In genomic region chr15:79139640-79140039, GRCm38 (mm10) we compare ENCODE assay signal across 11 mouse cellular contexts. TPM values are rescaled to one million over a fixed set of nuclear protein-coding genes. Genes with fewer than 3 reads are reported as not detected.
DNase-seq lines count a peak whose midpoint lies in the region; ATAC-seq and TF ChIP-seq lines count a peak whose summit lies in the region.
"Had no signal": no experiment of that assay in that cellular context is flagged by ENCODE, and none has a peak within 500 bp of the region (broad histone marks: within the 10 kb centered on the region; RNA-seq: fewer than 3 reads in every experiment).

No protein-coding gene starts in this region.

- no peaks in the 10 kb centered on the region for H3K27me3 ChIP-seq in forebrain, postnatal 0 days (ENCODE audit: insufficient read depth, low read length)
- H3K27me3 ChIP-seq in forebrain, embryonic 16.5 days (replicated peaks; ENCODE audit: control insufficient read depth, insufficient read depth, low read length): no peaks in the 10 kb centered on the region
- no peaks in the 10 kb centered on the region for H3K27me3 ChIP-seq in lung, embryonic 14.5 days (ENCODE audit: insufficient read depth, low read length)

- peaks cover 6% of the 10 kb centered on the region for H3K36me3 ChIP-seq in forebrain, postnatal 0 days (ENCODE audit: insufficient read depth)
- no peaks in the 10 kb centered on the region for H3K36me3 ChIP-seq in forebrain, embryonic 16.5 days (ENCODE audit: control insufficient read depth, insufficient read depth)
- H3K36me3 ChIP-seq in lung, embryonic 14.5 days (ENCODE audit: insufficient read depth): peaks cover 9% of the 10 kb centered on the region

- H3K4me1 ChIP-seq in forebrain, postnatal 0 days (ENCODE audit: insufficient read depth): no peaks in the 10 kb centered on the region; the same call in 1 of the 2 replicates
- H3K4me1 ChIP-seq in forebrain, embryonic 16.5 days (replicated peaks; ENCODE audit: control insufficient read depth, insufficient read depth, low read length): peaks cover 22% of the 10 kb centered on the region
- H3K4me1 ChIP-seq in lung, embryonic 14.5 days (ENCODE audit: insufficient read depth): no peaks in the 10 kb centered on the region

- peak; percentile 56 for TF ChIP-seq CTCF in forebrain, postnatal 0 days (IDR thresholded peaks at IDR 0.05; ENCODE audit: low read depth)
- peak; percentile 53 for TF ChIP-seq CTCF in lung, embryonic 14.5 days (IDR thresholded peaks at IDR 0.05; ENCODE audit: low read depth)
- peak; percentile 38; the same call in 1 of the 2 replicates for TF ChIP-seq CTCF in brain, embryonic 14.5 days (IDR thresholded peaks at IDR 0.05; ENCODE audit: borderline replicate concordance, extremely low read depth, insufficient read depth, insufficient read length)

- 63% methylated on average over 10 of the region's 10 CpGs for WGBS in forebrain, postnatal 0 days
- WGBS in forebrain, embryonic 16.5 days: 62% methylated on average over 10 of the region's 10 CpGs
- WGBS in lung, embryonic 14.5 days: 57% methylated on average over 10 of the region's 10 CpGs

- no peak for DNase-seq in forebrain, postnatal 0 days
- peak; percentile 37 for DNase-seq in lung, embryonic 14.5 days
- no peak for DNase-seq in lung, postnatal 25 days (ENCODE audit: low spot score)
- DNase-seq in CD4-positive, CD25-positive, alpha-beta regulatory T cell, adult 2 months (ENCODE audit: low read depth, low spot score): peak; percentile 60
- DNase-seq in brain, embryonic 14.5 days (ENCODE audit: low read depth): no peak
- no peak for DNase-seq in spleen, adult 12 weeks (ENCODE audit: low spot score)
- DNase-seq in left cerebral cortex, adult 18-20 months (ENCODE audit: low spot score in 2 of 2): no peak
- DNase-seq: heart, postnatal 4 days had no signal

- no peak for TF ChIP-seq POLR2A in brain, embryonic 14.5 days (IDR thresholded peaks at IDR 0.05; ENCODE audit: borderline replicate concordance, extremely low read depth, insufficient read depth, insufficient read length, poor library complexity, severe bottlenecking)

- no peak overlapping the region for H3K27ac ChIP-seq in forebrain, postnatal 0 days (ENCODE audit: low read depth, low read length)
- no peak overlapping the region for H3K27ac ChIP-seq in forebrain, embryonic 16.5 days (ENCODE audit: low read length)
- no peak overlapping the region for H3K27ac ChIP-seq in lung, embryonic 14.5 days (ENCODE audit: low read depth)
- H3K27ac ChIP-seq: forebrain, embryonic 12.5 days had no signal

- ATAC-seq in forebrain, postnatal 0 days: no peak
- ATAC-seq in forebrain, embryonic 16.5 days: no peak
- no peak for ATAC-seq in lung, embryonic 14.5 days (ENCODE audit: insufficient read depth)

- no peak overlapping the region for H3K9ac ChIP-seq in forebrain, postnatal 0 days
- no peak overlapping the region for H3K9ac ChIP-seq in forebrain, embryonic 16.5 days (replicated peaks; ENCODE audit: low read depth, low read length)
- H3K9ac ChIP-seq in lung, embryonic 14.5 days: no peak overlapping the region
- H3K9ac ChIP-seq: forebrain, embryonic 12.5 days had no signal

- H3K4me2 ChIP-seq in forebrain, postnatal 0 days (ENCODE audit: low read depth): no peak overlapping the region
- no peak overlapping the region for H3K4me2 ChIP-seq in forebrain, embryonic 16.5 days (ENCODE audit: low read length)
- H3K4me2 ChIP-seq in lung, embryonic 14.5 days: no peak overlapping the region

- H3K9me3 ChIP-seq in forebrain, postnatal 0 days (ENCODE audit: low read length): no peaks in the 10 kb centered on the region
- H3K9me3 ChIP-seq in forebrain, embryonic 16.5 days (ENCODE audit: control insufficient read depth, low read length): no peaks in the 10 kb centered on the region
- H3K9me3 ChIP-seq in lung, embryonic 14.5 days (ENCODE audit: low read depth, low read length): no peaks in the 10 kb centered on the region
- H3K9me3 ChIP-seq: forebrain, embryonic 12.5 days had no signal

- no peak overlapping the region for H3K4me3 ChIP-seq in forebrain, postnatal 0 days (ENCODE audit: low read depth, low read length)
- H3K4me3 ChIP-seq in forebrain, embryonic 16.5 days (replicated peaks; ENCODE audit: low read length): no peak overlapping the region
- H3K4me3 ChIP-seq in lung, embryonic 14.5 days (ENCODE audit: low read depth, low read length): no peak overlapping the region

RNA-seq across cellular contexts. Expression of gene Polr2f, which starts 1.2 kb away (rescaled TPM):
- 48.6 and 111 TPM in 2 replicates for total RNA-seq in forebrain, postnatal 0 days (2014; rRNA removed)
- 362 and 414 TPM in 2 replicates for polyA plus RNA-seq in forebrain, postnatal 0 days (2015; fragmentation: Nextera tagmentation; extraction: Ambion mirVana)
- polyA plus RNA-seq in forebrain, embryonic 16.5 days (2015; fragmentation: Nextera tagmentation; extraction: Ambion mirVana): 253 and 256 TPM in 2 replicates
- polyA plus RNA-seq in lung, embryonic 14.5 days (2014; fragmentation: Nextera tagmentation; extraction: Ambion mirVana): 315 and 325 TPM in 2 replicates
- 143 and 166 TPM in 2 replicates for polyA plus RNA-seq in brain, embryonic 14.5 days (2012; rRNA removed)
- total RNA-seq in left cerebral cortex, adult 18-20 months (2021): 100 to 1,000 TPM; 102 to 111 TPM

RNA-seq across cellular contexts. Expression of gene 1700088E04Rik, which starts 1.4 kb away (rescaled TPM):
- total RNA-seq in forebrain, postnatal 0 days (2014; rRNA removed): 11.8 and 15.2 TPM in 2 replicates
- polyA plus RNA-seq in forebrain, postnatal 0 days (2015; fragmentation: Nextera tagmentation; extraction: Ambion mirVana): 19.3 and 23.7 TPM in 2 replicates
- 11.7 and 13.1 TPM in 2 replicates for polyA plus RNA-seq in forebrain, embryonic 16.5 days (2015; fragmentation: Nextera tagmentation; extraction: Ambion mirVana)
- 6.0 and 7.1 TPM in 2 replicates for polyA plus RNA-seq in lung, embryonic 14.5 days (2014; fragmentation: Nextera tagmentation; extraction: Ambion mirVana)
- 14.4 and 15.9 TPM in 2 replicates for polyA plus RNA-seq in brain, embryonic 14.5 days (2012; rRNA removed)
- 10 to 100 TPM in 1 of 2 experiments, 1 to 10 TPM in 1; 7.3 to 10.8 TPM for total RNA-seq in left cerebral cortex, adult 18-20 months (2021)

RNA-seq across cellular contexts. Expression of gene Sox10, which starts 25.4 kb away (rescaled TPM):
- total RNA-seq in forebrain, postnatal 0 days (2014; rRNA removed): 7.4 and 8.3 TPM in 2 replicates
- polyA plus RNA-seq in forebrain, postnatal 0 days (2015; fragmentation: Nextera tagmentation; extraction: Ambion mirVana): 4.8 and 6.3 TPM in 2 replicates
- polyA plus RNA-seq in forebrain, embryonic 16.5 days (2015; fragmentation: Nextera tagmentation; extraction: Ambion mirVana): 2.0 and 2.2 TPM in 2 replicates
- 0.37 and 0.79 TPM in 2 replicates for polyA plus RNA-seq in lung, embryonic 14.5 days (2014; fragmentation: Nextera tagmentation; extraction: Ambion mirVana)
- 5.6 and 11.3 TPM in 2 replicates for polyA plus RNA-seq in brain, embryonic 14.5 days (2012; rRNA removed)
- total RNA-seq in left cerebral cortex, adult 18-20 months (2021): 10 to 100 TPM; 19.6 to 26.1 TPM
- polyA plus RNA-seq: C2C12 had no signal

RNA-seq across cellular contexts. Expression of gene Micall1, which starts 30.9 kb away (rescaled TPM):
- 23.8 and 29.1 TPM in 2 replicates for total RNA-seq in forebrain, postnatal 0 days (2014; rRNA removed)
- 7.2 and 8.0 TPM in 2 replicates for polyA plus RNA-seq in forebrain, postnatal 0 days (2015; fragmentation: Nextera tagmentation; extraction: Ambion mirVana)
- polyA plus RNA-seq in forebrain, embryonic 16.5 days (2015; fragmentation: Nextera tagmentation; extraction: Ambion mirVana): 8.2 and 10.0 TPM in 2 replicates
- polyA plus RNA-seq in lung, embryonic 14.5 days (2014; fragmentation: Nextera tagmentation; extraction: Ambion mirVana): 7.5 and 9.0 TPM in 2 replicates
- polyA plus RNA-seq in brain, embryonic 14.5 days (2012; rRNA removed): 22.8 and 35.7 TPM in 2 replicates
- 10 to 100 TPM; 22.2 to 26.8 TPM for total RNA-seq in left cerebral cortex, adult 18-20 months (2021)

Comparison
In these comparisons a context has a peak if more than half of its experiments do, and no peak if none do; other contexts are left out.
1. DNase-seq: peak in lung, embryonic 14.5 days (single experiment) and CD4-positive, CD25-positive, alpha-beta regulatory T cell, adult 2 months (single experiment); none in forebrain, postnatal 0 days (single experiment), lung, postnatal 25 days (single experiment), brain, embryonic 14.5 days (single experiment), spleen, adult 12 weeks (single experiment) and left cerebral cortex, adult 18-20 months (0 of 2).
2. Peak in every context shown above with its lines, with median percentiles within 50 percentile points of each other: CTCF ChIP-seq.